Mouse (Mus musculus) testis, adult 2 months (tissue): ENCODE data around the gene Rrbp1. TPM values are rescaled to one million over a fixed set of nuclear protein-coding genes. Genes with fewer than 3 reads are reported as not detected.
A peak's percentile ranks its signal among the peaks of the same experiment; 100 is the strongest.

Source experiments
- H3K27ac ChIP-seq: fragments of 200-500 bp; 2 replicates; pipeline ENCODE4 v1.5.1; 2012; ENCODE audit warnings: low read depth, low read length; ENCODE audit not compliant: control insufficient read depth, insufficient read depth
- H3K27me3 ChIP-seq: fragments of 200-500 bp; 2 replicates; pipeline ENCODE4 v1.6.1; 2012; ENCODE audit warnings: mild to moderate bottlenecking, low read length, moderate library complexity; ENCODE audit not compliant: control insufficient read depth, insufficient read depth
- H3K36me3 ChIP-seq: fragments of 200-500 bp; 2 replicates; pipeline ENCODE4 v1.6.1; 2012; ENCODE audit warnings: mild to moderate bottlenecking, low read length; ENCODE audit not compliant: control insufficient read depth, insufficient read depth
- H3K4me1 ChIP-seq: fragments of 200-500 bp; 2 replicates; pipeline ENCODE4 v1.6.1; 2012; ENCODE audit warnings: low read length; ENCODE audit not compliant: control insufficient read depth, insufficient read depth
- H3K4me3 ChIP-seq: fragments of 200-500 bp; 2 replicates; pipeline ENCODE4 v1.5.1; 2012; ENCODE audit warnings: low read depth, mild to moderate bottlenecking, low read length, moderate library complexity, mixed read lengths; ENCODE audit not compliant: control insufficient read depth
- CTCF ChIP-seq: fragments of 200-500 bp; IDR thresholded peaks from 2 replicates; pipeline ENCODE4 v1.5.1; 2012; ENCODE audit warnings: low read depth, mild to moderate bottlenecking, inconsistent platforms, low read length, moderate library complexity; ENCODE audit not compliant: control insufficient read depth, insufficient read depth, insufficient replicate concordance
- POLR2A ChIP-seq: fragments of 200-500 bp; IDR thresholded peaks from 2 replicates; pipeline ENCODE4 v1.6.1; 2012; ENCODE audit warnings: low read depth, mild to moderate bottlenecking, inconsistent platforms, low read length, moderate library complexity; ENCODE audit not compliant: control insufficient read depth
- polyA plus RNA-seq: library from polyadenylated mRNA; depleted of rRNA; stranded (reverse); fragments of >200 nt; gene quantifications from 2 replicates; pipeline ENCODE4 v1.2.3, GENCODE M21; 2012

Gene Rrbp1
- polyA plus RNA-seq, 1 experiment: 107 TPM

DNA sequence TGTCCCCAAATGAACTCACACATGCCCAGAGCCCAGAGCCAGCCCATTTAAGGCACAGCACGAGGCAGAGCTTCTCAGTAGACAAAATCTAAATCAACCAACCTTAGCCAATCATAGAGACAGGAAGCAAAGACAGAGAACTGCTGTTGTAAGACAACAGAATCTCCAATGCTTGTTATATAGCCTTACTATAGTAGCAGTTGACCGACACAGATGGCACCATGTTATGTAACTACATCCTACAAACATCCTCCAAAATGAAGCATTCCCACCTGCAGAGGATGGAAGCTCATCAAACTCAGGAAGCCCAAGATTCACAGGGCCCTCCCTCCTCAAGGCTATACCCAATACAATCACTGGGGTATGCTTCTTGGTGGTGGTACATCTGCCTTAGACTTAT lies 23.6 kb downstream of the Rrbp1 start:
- TF ChIP-seq CTCF (no peak), POLR2A (no peak)
- Histone ChIP-seq H3K36me3 (peaks cover 2% of the 10 kb centered on the region), H3K4me1 (peaks cover 2% of the 10 kb centered on the region), H3K4me3 (no peak overlapping the region), H3K27ac (no peak overlapping the region), H3K27me3 (no peaks in the 10 kb centered on the region)

DNA sequence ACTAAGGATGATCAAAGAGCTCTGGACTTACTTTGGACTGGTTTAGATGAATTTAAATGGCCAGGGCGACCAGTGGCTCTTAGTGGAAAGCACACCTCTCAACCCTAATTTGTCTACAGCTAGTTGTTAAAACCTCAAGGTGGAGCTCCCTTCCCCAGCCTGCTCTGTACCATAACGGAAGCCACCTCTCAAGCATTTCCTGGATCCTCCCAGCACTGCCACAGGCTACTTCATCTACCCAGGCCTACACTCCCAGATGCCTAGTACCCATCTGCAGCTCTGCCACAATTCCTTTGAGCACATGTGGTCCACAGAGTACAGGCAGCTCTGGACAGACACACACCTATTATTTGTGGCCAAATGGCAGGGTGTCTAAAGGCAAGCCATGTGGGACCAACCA lies 27.6 kb downstream of the Rrbp1 start:
- Histone ChIP-seq H3K4me1 (no peaks in the 10 kb centered on the region), H3K27ac (no peak overlapping the region), H3K4me3 (no peak overlapping the region; the same call in 1 of the 2 replicates), H3K27me3 (no peaks in the 10 kb centered on the region), H3K36me3 (peaks cover 2% of the 10 kb centered on the region)
- TF ChIP-seq CTCF (no peak), POLR2A (no peak)

DNA sequence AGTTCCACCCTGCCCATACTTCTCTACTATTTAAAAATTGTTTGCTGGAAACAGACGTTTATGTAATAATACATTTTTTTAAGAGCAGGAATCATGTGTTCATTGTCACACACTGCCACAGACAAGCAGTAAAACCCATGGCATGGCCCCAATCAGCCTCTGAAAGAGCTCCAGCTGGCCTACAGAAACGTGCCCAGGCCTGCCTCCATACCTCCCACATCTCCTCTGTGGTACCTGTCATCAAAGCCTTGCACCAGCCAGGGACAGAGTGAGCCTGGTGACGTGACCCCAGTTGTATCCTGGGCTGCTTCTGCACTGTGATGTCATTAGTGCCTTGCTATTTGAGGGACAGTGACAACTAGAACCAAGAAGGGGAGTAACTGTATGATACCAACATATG lies 28.2 kb downstream of the Rrbp1 start:
- no peaks in the 10 kb centered on the region for H3K27me3 ChIP-seq
- H3K27ac ChIP-seq: no peak overlapping the region; the same call in 1 of the 2 replicates
- H3K36me3 ChIP-seq: peaks cover 2% of the 10 kb centered on the region
- peak overlapping the region; percentile 61 for H3K4me3 ChIP-seq
- TF ChIP-seq CTCF (no peak), POLR2A (no peak)
- no peaks in the 10 kb centered on the region for H3K4me1 ChIP-seq

DNA sequence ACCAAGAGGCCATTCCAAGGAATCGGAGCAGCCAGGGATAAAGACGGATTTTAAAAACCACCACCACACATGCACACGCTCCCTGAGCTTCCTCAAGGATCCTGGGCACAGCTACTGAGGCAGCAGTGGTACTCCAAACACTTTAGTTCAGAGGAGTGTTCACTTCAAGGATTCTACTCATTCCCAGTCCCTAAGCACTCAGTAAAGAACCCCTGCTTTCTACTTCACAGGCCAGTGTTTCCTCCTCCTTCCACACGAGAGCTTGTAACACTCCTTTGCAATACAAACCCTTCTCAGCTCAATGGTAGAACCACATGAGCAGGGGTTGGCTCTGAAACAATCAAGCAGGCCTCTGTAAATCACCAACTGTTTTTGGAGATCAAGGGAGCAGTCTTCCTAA lies 28.9 kb downstream of the Rrbp1 start:
- H3K27ac ChIP-seq: no peak overlapping the region

DNA sequence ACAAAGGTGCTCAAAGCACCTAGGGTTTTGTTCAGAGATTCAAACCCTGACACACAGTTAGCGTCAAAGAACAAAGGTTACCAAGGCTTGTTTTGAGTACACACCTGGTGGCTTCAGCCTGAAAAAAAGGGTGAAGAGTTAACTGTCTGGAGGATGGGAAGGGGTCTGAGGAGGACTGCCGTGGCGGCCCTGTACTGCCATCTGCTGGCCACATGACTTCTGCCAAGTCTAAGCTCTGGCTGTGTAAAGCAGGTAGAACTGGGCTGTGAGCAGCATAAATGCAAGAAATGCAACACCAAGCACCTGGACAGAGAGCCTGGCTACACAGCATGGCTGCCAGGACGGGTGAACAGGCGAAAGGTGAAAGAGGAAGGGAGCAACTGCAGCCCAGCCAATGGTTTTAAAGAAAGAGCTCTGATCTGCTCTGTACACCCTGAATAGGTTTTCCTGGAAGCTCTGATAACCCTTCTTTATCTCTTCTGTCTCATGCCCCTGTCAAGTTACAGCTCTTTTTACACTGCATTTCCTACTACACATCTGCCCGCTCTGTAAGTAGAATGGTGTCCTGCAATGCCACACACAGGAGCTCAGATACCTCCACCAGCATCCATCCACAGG lies 30.2 kb downstream of the Rrbp1 start:
- TF ChIP-seq POLR2A: no peak
- peak; percentile 53; the same call in 1 of the 2 replicates for TF ChIP-seq CTCF
- Histone ChIP-seq H3K27me3 (no peaks in the 10 kb centered on the region), H3K4me3 (no peak overlapping the region), H3K27ac (no peak overlapping the region), H3K36me3 (no peaks in the 10 kb centered on the region; the same call in 1 of the 2 replicates), H3K4me1 (no peaks in the 10 kb centered on the region)

More for the DNA sequence above, 28.9 kb downstream of the Rrbp1 start:
- Histone ChIP-seq H3K4me3 (peak overlapping the region; percentile 3; the same call in 1 of the 2 replicates), H3K27me3 (no peaks in the 10 kb centered on the region), H3K4me1 (no peaks in the 10 kb centered on the region), H3K36me3 (peaks cover 2% of the 10 kb centered on the region)
- TF ChIP-seq POLR2A (no peak), CTCF (no peak)

DNA sequence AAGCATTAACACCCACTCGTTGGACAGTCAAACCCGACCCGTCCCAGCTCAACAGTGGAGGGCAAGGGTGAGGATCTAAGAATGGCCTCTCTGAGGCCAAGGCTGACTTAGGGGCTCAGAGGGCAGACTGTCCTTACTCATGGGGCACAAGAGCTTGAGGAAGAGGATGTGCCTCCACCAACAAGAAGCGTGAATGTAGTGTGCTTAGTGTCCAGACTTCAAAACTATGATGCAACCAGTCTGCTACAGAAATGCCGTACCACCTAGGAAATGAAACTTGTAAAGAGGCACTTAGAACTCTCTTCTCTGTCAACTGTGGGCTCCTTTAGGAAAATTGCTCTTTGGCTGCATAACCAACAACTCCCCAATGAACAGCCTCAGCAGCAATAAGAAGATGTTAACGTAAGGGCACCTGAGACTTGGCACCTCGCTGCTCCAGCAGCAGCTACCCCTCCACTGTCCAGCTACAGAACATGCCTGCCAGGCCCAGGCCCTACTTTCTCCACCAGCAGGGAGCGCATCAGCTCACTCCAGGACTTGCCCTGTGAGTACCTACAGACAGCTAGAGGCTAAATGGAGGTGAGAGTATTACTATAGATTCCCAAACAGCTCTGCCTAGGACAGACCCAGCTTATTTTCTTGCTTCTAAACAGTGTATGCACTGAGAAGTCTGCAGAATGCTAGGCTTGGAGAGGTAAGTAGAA lies 32.5 kb downstream of the Rrbp1 start:
- no peak overlapping the region for H3K4me3 ChIP-seq
- H3K36me3 ChIP-seq: no peaks in the 10 kb centered on the region
- no peak overlapping the region for H3K27ac ChIP-seq
- no peaks in the 10 kb centered on the region for H3K27me3 ChIP-seq
- no peaks in the 10 kb centered on the region for H3K4me1 ChIP-seq
- TF ChIP-seq CTCF (no peak), POLR2A (no peak)

DNA sequence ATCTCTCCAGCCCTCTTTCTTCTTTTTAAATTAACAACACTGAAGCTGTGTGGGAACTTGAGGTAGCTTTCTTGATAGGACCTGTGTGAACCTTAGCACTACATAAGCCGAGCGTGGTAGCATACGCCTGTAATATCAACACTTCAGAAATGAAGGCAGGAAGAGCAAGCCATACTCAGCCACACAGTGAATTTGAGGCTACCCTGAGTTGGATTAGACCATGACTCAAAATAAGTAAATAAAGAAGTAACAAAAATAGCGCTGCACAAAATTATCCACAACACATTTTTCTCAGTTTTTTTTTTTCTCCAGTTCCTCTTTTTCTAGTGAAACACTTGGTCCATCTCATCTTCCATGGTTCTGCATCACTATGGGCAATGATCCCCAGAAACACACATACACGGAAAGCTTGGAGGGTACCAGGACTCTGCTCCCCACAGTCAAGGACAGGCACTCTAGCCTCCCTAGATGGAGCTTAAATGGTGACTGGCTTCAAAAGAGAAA lies 35.9 kb downstream of the Rrbp1 start:
- no peak overlapping the region for H3K27ac ChIP-seq
- H3K27me3 ChIP-seq: no peaks in the 10 kb centered on the region
- H3K4me3 ChIP-seq: no peak overlapping the region
- TF ChIP-seq CTCF (no peak), POLR2A (no peak)
- no peaks in the 10 kb centered on the region for H3K4me1 ChIP-seq
- H3K36me3 ChIP-seq: peaks cover 2% of the 10 kb centered on the region; the same call in 1 of the 2 replicates
